Mouse (Mus musculus) neural tube, embryonic 11.5 days (tissue): Measurements from ENCODE around the gene Tpp1. TPM values are rescaled to one million over a fixed set of nuclear protein-coding genes. Genes with fewer than 3 reads are reported as not detected.

Experiments
- ATAC-seq: fragments of 200-750 bp; cut with Nextera tagmentation; 2 replicates; pipeline ENCODE4 v1.8.0; 2017; ENCODE audit warnings: moderate number of reproducible peaks, mild to moderate bottlenecking, moderate TSS enrichment, moderate library complexity; ENCODE audit not compliant: insufficient read depth, low FRiP score, low TSS enrichment
- DNase-seq: peaks from one replicate; pipeline ENCODE4 v3.0.0-alpha.2; 2015; ENCODE audit warnings: low spot score
- H3K27ac ChIP-seq: fragments of 300-500 bp; sonication (generic); 2 replicates; pipeline ENCODE4 v1.5.1; 2014; ENCODE audit warnings: low read depth, mild to moderate bottlenecking, low read length
- H3K27me3 ChIP-seq: fragments of 300-500 bp; sonication (generic); 2 replicates; pipeline ENCODE4 v1.6.1; 2014; ENCODE audit warnings: mild to moderate bottlenecking, low read length, mixed read lengths; ENCODE audit not compliant: control insufficient read depth, insufficient read depth
- H3K36me3 ChIP-seq: fragments of 300-500 bp; sonication (generic); 2 replicates; pipeline ENCODE4 v1.6.1; 2014; ENCODE audit warnings: mild to moderate bottlenecking, low read length, moderate library complexity, mixed read lengths; ENCODE audit not compliant: control insufficient read depth, insufficient read depth
- H3K4me1 ChIP-seq: fragments of 300-500 bp; sonication (generic); 2 replicates; pipeline ENCODE4 v1.6.1; 2014; ENCODE audit warnings: low read length, mixed read lengths; ENCODE audit not compliant: control insufficient read depth, insufficient read depth
- H3K4me2 ChIP-seq: fragments of 300-500 bp; sonication (generic); 2 replicates; pipeline ENCODE4 v1.6.1; 2014; ENCODE audit warnings: low read depth, mild to moderate bottlenecking, moderate library complexity
- H3K4me3 ChIP-seq: fragments of 300-500 bp; sonication (generic); 2 replicates; pipeline ENCODE4 v1.5.1; 2014; ENCODE audit warnings: low read depth, low read length
- H3K9ac ChIP-seq: fragments of 300-500 bp; sonication (generic); 2 replicates; pipeline ENCODE4 v1.6.1; 2014; ENCODE audit warnings: mild to moderate bottlenecking, low read length
- H3K9me3 ChIP-seq: fragments of 300-500 bp; sonication (generic); 2 replicates; pipeline ENCODE4 v1.6.1; 2016; ENCODE audit warnings: low read length; ENCODE audit not compliant: control insufficient read depth
- WGBS: fragments of 180-500 bp; shearing (Covaris S2); extraction: QIAGEN DNeasy Blood & Tissue Kit; methylation state at CpG from one replicate; pipeline ENCODE4 v1.1.7; 2014; 5-methylcytosine and 5-hydroxymethylcytosine counted together
- polyA plus RNA-seq: library from polyadenylated mRNA; unstranded; fragments of >200 nt; fragmentation: Nextera tagmentation; extraction: Ambion mirVana; gene quantifications from 2 replicates; pipeline ENCODE4 v1.2.1, GENCODE M21; 2014

Tpp1 gene
- polyA plus RNA-seq, 1 experiment from 2014 or later: 54.8 TPM

DNA sequence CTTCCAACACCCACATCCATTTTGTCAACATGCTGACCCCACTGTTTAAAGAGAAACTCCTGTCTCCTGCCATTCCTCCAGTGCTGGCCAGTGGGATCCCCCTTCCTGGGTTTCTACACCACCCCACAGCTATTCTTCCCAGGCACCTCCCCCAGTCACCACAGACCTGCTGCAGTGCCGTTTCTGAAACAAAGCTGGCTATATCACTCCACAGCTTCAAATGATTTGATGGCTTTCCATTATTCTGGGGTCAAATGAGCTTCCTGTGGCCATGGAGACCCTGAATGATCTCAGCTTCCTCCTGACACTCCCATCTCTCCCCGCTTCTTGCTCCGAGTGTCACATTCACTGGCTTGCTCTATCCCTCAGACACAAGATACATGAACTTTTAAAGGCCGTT lies 32.5 kb upstream of the Tpp1 start:
- H3K9me3 ChIP-seq: no peaks in the 10 kb centered on the region
- peak overlapping the region; percentile 21 for H3K4me2 ChIP-seq
- no peak overlapping the region for H3K4me3 ChIP-seq
- no peak overlapping the region; the same call in 1 of the 2 replicates for H3K9ac ChIP-seq
- peaks cover 6% of the 10 kb centered on the region; the same call in 1 of the 2 replicates for H3K36me3 ChIP-seq
- no peaks in the 10 kb centered on the region for H3K27me3 ChIP-seq
- 12% methylated on average over 4 of the region's 4 CpGs for WGBS
- peaks cover 22% of the 10 kb centered on the region for H3K4me1 ChIP-seq
- H3K27ac ChIP-seq: no peak overlapping the region
- DNase-seq (peak; percentile 23), ATAC-seq (no peak)

- no peak overlapping the region for H3K9ac ChIP-seq
- H3K36me3 ChIP-seq: peaks cover 6% of the 10 kb centered on the region; the same call in 1 of the 2 replicates
- H3K27me3 ChIP-seq: no peaks in the 10 kb centered on the region
- 53% methylated on average over 4 of the region's 4 CpGs for WGBS
- no peak overlapping the region for H3K4me2 ChIP-seq
- no peaks in the 10 kb centered on the region for H3K9me3 ChIP-seq
- ATAC-seq (no peak), DNase-seq (no peak)
- H3K27ac ChIP-seq: no peak overlapping the region
- H3K4me3 ChIP-seq: no peak overlapping the region
- H3K4me1 ChIP-seq: peaks cover 24% of the 10 kb centered on the region
Observed at GRCm38 (mm10) chr7:105783861-105784260, 31.8 kb upstream of the Tpp1 start.

- H3K27ac ChIP-seq: peak overlapping the region; percentile 31
- peak; percentile 35 for DNase-seq
- peak overlapping the region; percentile 26 for H3K4me2 ChIP-seq
- peaks cover 14% of the 10 kb centered on the region for H3K4me1 ChIP-seq
- H3K4me3 ChIP-seq: no peak overlapping the region
- no peaks in the 10 kb centered on the region for H3K27me3 ChIP-seq
- WGBS: 28% methylated on average over 4 of the region's 4 CpGs
- peak overlapping the region; percentile 36; the same call in 1 of the 2 replicates for H3K9ac ChIP-seq
- H3K36me3 ChIP-seq: peaks cover 6% of the 10 kb centered on the region; the same call in 1 of the 2 replicates
- H3K9me3 ChIP-seq: no peaks in the 10 kb centered on the region
- ATAC-seq: peak; percentile 45; the same call in 1 of the 2 replicates
Observed at GRCm38 (mm10) chr7:105778553-105779265, 26.7 kb upstream of the Tpp1 start.

GRCm38 (mm10) chr7:105777797-105778552 lies 25.9 kb upstream of the Tpp1 start:
- peak overlapping the region; percentile 36; the same call in 1 of the 2 replicates for H3K9ac ChIP-seq
- peak overlapping the region; percentile 31 for H3K27ac ChIP-seq
- 42% methylated on average over 13 of the region's 13 CpGs for WGBS
- H3K4me3 ChIP-seq: peak overlapping the region; percentile 3; the same call in 1 of the 2 replicates
- ATAC-seq (peak; percentile 38), DNase-seq (peak; percentile 66)
- H3K4me2 ChIP-seq: peak overlapping the region; percentile 26
- peaks cover 7% of the 10 kb centered on the region; the same call in 1 of the 2 replicates for H3K36me3 ChIP-seq
- H3K27me3 ChIP-seq: no peaks in the 10 kb centered on the region
- H3K9me3 ChIP-seq: no peaks in the 10 kb centered on the region
- H3K4me1 ChIP-seq: peaks cover 14% of the 10 kb centered on the region

DNA sequence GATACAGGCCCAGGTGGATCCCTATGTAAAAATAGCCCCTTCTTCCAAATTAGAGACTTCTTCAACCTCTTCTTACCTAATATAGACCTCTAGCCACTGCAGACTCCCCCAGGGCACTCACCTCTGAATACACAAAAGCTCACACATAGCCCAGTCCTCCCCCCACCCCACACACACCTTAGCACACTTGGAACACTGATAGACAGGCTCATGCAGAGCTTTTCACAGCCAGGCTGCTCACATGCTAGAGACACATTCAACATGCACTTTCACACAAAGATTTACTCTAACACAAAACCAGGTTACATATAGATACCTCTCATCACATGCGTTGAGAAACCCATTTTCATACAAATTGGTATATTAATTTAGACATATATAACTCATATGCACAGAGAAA lies 25.3 kb upstream of the Tpp1 start:
- ATAC-seq: no peak
- 89% methylated on average over 1 of the region's 1 CpGs for WGBS
- no peaks in the 10 kb centered on the region for H3K9me3 ChIP-seq

DNA sequence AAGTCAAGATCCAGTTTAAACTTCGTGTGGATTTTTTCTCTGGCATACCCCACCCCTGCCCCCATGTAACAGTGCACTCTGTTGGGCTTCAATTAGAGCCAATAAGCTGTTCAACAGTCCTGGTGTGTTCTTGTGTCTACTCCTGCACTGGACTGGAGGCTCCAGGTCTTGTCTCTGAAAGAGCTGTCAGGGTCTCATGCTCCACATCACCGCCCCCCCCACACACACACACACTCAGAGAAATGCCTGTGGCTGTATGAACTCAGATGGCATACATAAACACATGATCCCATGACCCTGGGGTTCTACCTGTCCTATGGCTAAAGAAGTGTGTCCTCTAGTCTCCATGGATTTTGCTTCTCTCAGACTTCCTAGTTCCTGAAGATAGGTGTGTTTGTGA lies 24.0 kb upstream of the Tpp1 start:
- Histone ChIP-seq H3K9me3 (no peaks in the 10 kb centered on the region), H3K4me2 (no peak overlapping the region), H3K27ac (no peak overlapping the region), H3K36me3 (peaks cover 18% of the 10 kb centered on the region), H3K9ac (no peak overlapping the region), H3K27me3 (no peaks in the 10 kb centered on the region), H3K4me3 (no peak overlapping the region), H3K4me1 (peaks cover 14% of the 10 kb centered on the region)
- DNase-seq (no peak), ATAC-seq (no peak)
- WGBS: 93% methylated on average over 2 of the region's 2 CpGs

More for the DNA sequence above, 25.3 kb upstream of the Tpp1 start:
- no peak for DNase-seq
- Histone ChIP-seq H3K36me3 (peaks cover 13% of the 10 kb centered on the region), H3K9ac (no peak overlapping the region), H3K4me3 (no peak overlapping the region), H3K27me3 (no peaks in the 10 kb centered on the region), H3K4me2 (no peak overlapping the region; the same call in 1 of the 2 replicates), H3K4me1 (peaks cover 14% of the 10 kb centered on the region), H3K27ac (no peak overlapping the region)

- no peak overlapping the region for H3K4me2 ChIP-seq
- no peak overlapping the region for H3K9ac ChIP-seq
- no peaks in the 10 kb centered on the region for H3K27me3 ChIP-seq
- H3K4me1 ChIP-seq: peaks cover 14% of the 10 kb centered on the region
- DNase-seq (no peak), ATAC-seq (no peak)
- H3K9me3 ChIP-seq: no peaks in the 10 kb centered on the region
- peaks cover 16% of the 10 kb centered on the region for H3K36me3 ChIP-seq
- no peak overlapping the region for H3K27ac ChIP-seq
- 56% methylated on average over 8 of the region's 8 CpGs for WGBS
- no peak overlapping the region for H3K4me3 ChIP-seq
Observed at GRCm38 (mm10) chr7:105774661-105775060, 22.6 kb upstream of the Tpp1 start.

DNA sequence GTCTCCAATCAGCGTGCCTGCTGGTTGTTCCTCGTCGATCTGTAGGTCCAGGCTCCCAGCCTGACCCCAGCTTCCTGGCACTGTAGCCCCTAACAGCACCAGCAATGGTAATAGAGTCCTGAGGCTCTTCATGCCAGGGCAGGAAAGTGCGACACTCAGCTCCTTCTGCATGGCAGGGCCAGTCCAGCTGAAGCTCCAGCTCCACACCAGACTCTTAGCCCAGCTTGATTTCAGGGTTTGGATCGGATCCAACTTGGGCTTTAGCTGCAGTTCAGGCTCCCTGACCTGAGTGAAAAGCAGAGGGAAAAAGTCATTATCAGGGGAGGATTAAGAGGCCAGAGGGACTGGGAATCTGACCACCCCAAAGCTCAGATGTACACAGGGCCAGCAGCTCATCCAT lies 21.0 kb upstream of the Tpp1 start:
- Histone ChIP-seq H3K36me3 (peaks cover 16% of the 10 kb centered on the region), H3K9ac (no peak overlapping the region), H3K4me1 (peaks cover 13% of the 10 kb centered on the region), H3K27ac (no peak overlapping the region), H3K9me3 (no peaks in the 10 kb centered on the region), H3K4me2 (no peak overlapping the region), H3K27me3 (no peaks in the 10 kb centered on the region), H3K4me3 (no peak overlapping the region)
- WGBS: 93% methylated on average over 5 of the region's 5 CpGs
- no peak for DNase-seq
- ATAC-seq: no peak
